ENCODE assay signal across 23 mouse cellular contexts in the genomic region with DNA sequence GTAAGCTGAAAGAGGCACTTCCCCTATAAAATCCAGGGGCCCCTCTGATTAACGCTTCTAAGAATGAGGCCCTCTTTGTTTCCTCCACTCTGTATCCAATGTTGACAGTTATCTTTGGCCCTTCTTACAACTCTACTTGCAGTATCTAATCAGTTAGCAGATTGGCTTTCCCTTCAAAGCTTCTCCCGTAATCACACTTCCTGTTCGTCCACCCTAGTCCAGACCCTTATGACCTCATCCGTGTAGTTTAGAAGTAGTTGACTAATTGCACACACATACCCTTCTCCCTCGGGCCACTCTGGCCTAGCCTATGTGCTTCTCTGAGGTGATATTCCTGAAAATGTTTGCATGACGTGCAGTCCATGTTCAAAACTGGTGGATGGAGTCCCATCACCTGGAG. TPM values are rescaled to one million over a fixed set of nuclear protein-coding genes. Genes with fewer than 3 reads are reported as not detected.
DNase-seq lines count a peak whose midpoint lies in the region; ATAC-seq and TF ChIP-seq lines count a peak whose summit lies in the region.
"Had no signal": no experiment of that assay in that cellular context is flagged by ENCODE, and none has a peak within 500 bp of the region (broad histone marks: within the 10 kb centered on the region; RNA-seq: fewer than 3 reads in every experiment).

No protein-coding gene starts in this region.

- no peak overlapping the region for H3K4me3 ChIP-seq in heart, embryonic 14.5 days (ENCODE audit: control insufficient read depth in 1 of 2, insufficient read depth in 1 of 2, low read depth in 1 of 2, low read length in 2 of 2)
- no peak overlapping the region for H3K4me3 ChIP-seq in liver, embryonic 13.5 days (replicated peaks)
- no peak overlapping the region for H3K4me3 ChIP-seq in thymus, adult 2 months (ENCODE audit: control insufficient read depth, insufficient read depth, low read length)
- H3K4me3 ChIP-seq: embryonic facial prominence, embryonic 12.5 days; hindbrain, embryonic 10.5 days; left cerebral cortex, adult 2 months; limb, embryonic 10.5 days; liver, embryonic 15.5 days; myocyte; neural tube, embryonic 15.5 days had no signal

- no peak for TF ChIP-seq POLR2A in thymus, adult 2 months (IDR thresholded peaks at IDR 0.05; ENCODE audit: control insufficient read depth, extremely low read depth, insufficient read depth, low read length, poor library complexity)

- H3K9me3 ChIP-seq in heart, embryonic 14.5 days (ENCODE audit: control insufficient read depth, low read length), result no peaks in the 10 kb centered on the region
- no peaks in the 10 kb centered on the region for H3K9me3 ChIP-seq in liver, embryonic 13.5 days (replicated peaks)
- H3K9me3 ChIP-seq: embryonic facial prominence, embryonic 12.5 days; hindbrain, embryonic 10.5 days; limb, embryonic 10.5 days; liver, embryonic 15.5 days; neural tube, embryonic 15.5 days had no signal

- DNase-seq in heart, postnatal 36 days, result no peak
- peak; percentile 17 for DNase-seq in lung, postnatal 36 days
- no peak for DNase-seq in lung, postnatal 14 days
- DNase-seq in liver, embryonic 13.5 days, result no peak
- no peak for DNase-seq in kidney, adult 18-20 months
- DNase-seq in thymus, adult 2 months, result no peak
- DNase-seq: adrenal gland, postnatal 25 days; cerebellum, adult 2 months; gastrocnemius, postnatal 25 days; midbrain, embryonic 14.5 days; right cerebral cortex, postnatal 25 days; thymus, adult 18-20 months had no signal

- H3K27ac ChIP-seq in heart, embryonic 14.5 days (replicated peaks in 1 of 2; ENCODE audit: control insufficient read depth in 1 of 2, insufficient read depth in 1 of 2, low read depth in 2 of 2, low read length in 2 of 2), result peak overlapping the region; percentile 17 to 34; a peak in 1 of 4 replicates
- H3K27ac ChIP-seq in liver, embryonic 13.5 days, result no peak overlapping the region
- no peak overlapping the region for H3K27ac ChIP-seq in thymus, adult 2 months (ENCODE audit: control insufficient read depth, insufficient read depth, low read length)
- H3K27ac ChIP-seq: embryonic facial prominence, embryonic 12.5 days; hindbrain, embryonic 10.5 days; limb, embryonic 10.5 days; liver, embryonic 15.5 days; neural tube, embryonic 15.5 days had no signal

- H3K4me2 ChIP-seq in heart, embryonic 14.5 days (ENCODE audit: low read length), result no peak overlapping the region
- no peak overlapping the region for H3K4me2 ChIP-seq in liver, embryonic 13.5 days
- H3K4me2 ChIP-seq: embryonic facial prominence, embryonic 12.5 days; liver, embryonic 15.5 days; neural tube, embryonic 15.5 days had no signal

- no peaks in the 10 kb centered on the region for H3K36me3 ChIP-seq in heart, embryonic 14.5 days (ENCODE audit: control insufficient read depth, insufficient read depth, low read length)
- no peaks in the 10 kb centered on the region for H3K36me3 ChIP-seq in liver, embryonic 13.5 days
- H3K36me3 ChIP-seq in thymus, adult 2 months (ENCODE audit: control insufficient read depth, insufficient read depth, low read length), result no peaks in the 10 kb centered on the region
- H3K36me3 ChIP-seq: embryonic facial prominence, embryonic 12.5 days; hindbrain, embryonic 10.5 days; limb, embryonic 10.5 days; liver, embryonic 15.5 days; neural tube, embryonic 15.5 days had no signal

- ATAC-seq in heart, embryonic 14.5 days (ENCODE audit: insufficient number of reproducible peaks, insufficient read depth, low FRiP score, low read depth), result peak; percentile 73
- ATAC-seq in liver, embryonic 13.5 days (ENCODE audit: low read depth), result peak; percentile 63
- ATAC-seq: Patski had no signal

- H3K9ac ChIP-seq in heart, embryonic 14.5 days (ENCODE audit: low read length), result no peak overlapping the region
- H3K9ac ChIP-seq in liver, embryonic 13.5 days, result no peak overlapping the region
- H3K9ac ChIP-seq: embryonic facial prominence, embryonic 12.5 days; liver, embryonic 15.5 days; neural tube, embryonic 15.5 days had no signal

- H3K27me3 ChIP-seq in heart, embryonic 14.5 days (ENCODE audit: control insufficient read depth, insufficient read depth, low read length), result no peaks in the 10 kb centered on the region
- no peaks in the 10 kb centered on the region for H3K27me3 ChIP-seq in liver, embryonic 13.5 days
- H3K27me3 ChIP-seq in thymus, adult 2 months (ENCODE audit: control insufficient read depth, insufficient read depth, low read length), result no peaks in the 10 kb centered on the region
- H3K27me3 ChIP-seq: embryonic facial prominence, embryonic 12.5 days; liver, embryonic 15.5 days; neural tube, embryonic 15.5 days; Patski had no signal

- no peak for TF ChIP-seq CTCF in thymus, adult 2 months (IDR thresholded peaks at IDR 0.05; ENCODE audit: borderline replicate concordance, control insufficient read depth, extremely low read depth, insufficient read depth, low read length, poor library complexity)

- 8% methylated on average over 6 of the region's 6 CpGs for WGBS in heart, embryonic 14.5 days
- 14% methylated on average over 6 of the region's 6 CpGs for WGBS in liver, embryonic 13.5 days (ENCODE audit: insufficient replicate concordance)
- WGBS in thymus, adult 2 months, result 89% methylated on average over 6 of the region's 6 CpGs

- intact Hi-C loops in heart, postnatal 36 days (cut with DNase I), result loop anchor here (5.0 kb wide), 1 partner anchor 47 kb away; no protein-coding TSS in a partner anchor

- H3K4me1 ChIP-seq in heart, embryonic 14.5 days (ENCODE audit: control insufficient read depth in 2 of 2, insufficient read depth in 2 of 2, low read length in 2 of 2), result peaks cover 5 to 9% of the 10 kb centered on the region in 2 experiments; a peak in 3 of 4 replicates
- H3K4me1 ChIP-seq in liver, embryonic 13.5 days (replicated peaks), result 0 out of 2 replicates have a peak, but pooled peaks cover 5% of the 10 kb centered on the region
- no peaks in the 10 kb centered on the region for H3K4me1 ChIP-seq in thymus, adult 2 months (replicated peaks; ENCODE audit: control insufficient read depth, insufficient read depth, low read length)
- H3K4me1 ChIP-seq: embryonic facial prominence, embryonic 12.5 days; hindbrain, embryonic 10.5 days; limb, embryonic 10.5 days; liver, embryonic 15.5 days; neural tube, embryonic 15.5 days had no signal

RNA-seq across cellular contexts. Expression of a gene that starts 21.4 kb away (rescaled TPM):
- 8.3 and 9.7 TPM in 2 replicates for polyA plus RNA-seq in heart, embryonic 14.5 days (2014; fragmentation: Nextera tagmentation; extraction: Ambion mirVana)
- total RNA-seq in heart, postnatal 36 days (2021), result 10 to 100 TPM; 71.9 to 83.3 TPM
- 1.2 TPM in 2 replicates for polyA plus RNA-seq in liver, embryonic 13.5 days (2015; fragmentation: Nextera tagmentation; extraction: Ambion mirVana)
- polyA plus RNA-seq in thymus, adult 2 months (2012; rRNA removed), result 1.6 and 1.8 TPM in 2 replicates
- total RNA-seq: common myeloid progenitor, adult 5-6 weeks; megakaryocyte, adult 5-6 weeks had no signal

Comparison
In these comparisons a context has a peak if more than half of its experiments do, and no peak if none do; other contexts are left out.
1. H3K27ac ChIP-seq: peak in heart, embryonic 14.5 days (2 of 2); none in liver, embryonic 13.5 days (single experiment) and thymus, adult 2 months (single experiment).